Mouse (Mus musculus): ENCODE data around the gene Olfr1280. TPM values are rescaled to one million over a fixed set of nuclear protein-coding genes. Genes with fewer than 3 reads are reported as not detected.
"Not testable (repeated sequence)": the region's sequence is repeated elsewhere in the genome, so short reads cannot be mapped to it uniquely, and the experiment has no call there.

The Olfr1280 gene
- polyA plus RNA-seq (2015; fragmentation: Nextera tagmentation; extraction: Ambion mirVana) = not detected in 2 replicates

- Histone ChIP-seq H3K9me3 (replicated peaks) (no peaks in the 10 kb centered on the region), H3K36me3 (no peaks in the 10 kb centered on the region), H3K27ac (no peak within 1 kb of the TSS), H3K9ac (no peak within 1 kb of the TSS), H3K4me3 (no peak within 1 kb of the TSS), H3K4me1 (replicated peaks) (no peaks in the 10 kb centered on the region), H3K27me3 (no peaks in the 10 kb centered on the region), H3K4me2 (no peak within 1 kb of the TSS)
- ATAC-seq (replicated peaks; ENCODE audit: insufficient number of reproducible peaks, insufficient read depth, low FRiP score, low read depth) = no peak
Observed at GRCm38 (mm10) chr2:111313717-111314116, at the start of gene Olfr1280. Gene Olfr1280 (plus strand): TSS chr2:111314017.

GRCm38 (mm10) chr2:111274006-111274405 is 39.8 kb upstream of the Olfr1280 start, which contains the start of gene Olfr1277:
Gene Olfr1277 (minus strand): TSS chr2:111274106.
- no peak within 1 kb of the TSS for H3K27ac ChIP-seq
- H3K4me3 ChIP-seq = no peak within 1 kb of the TSS
- H3K9ac ChIP-seq = no peak within 1 kb of the TSS
- H3K9me3 ChIP-seq (replicated peaks) = no peaks in the 10 kb centered on the region
- H3K4me1 ChIP-seq (replicated peaks) = no peaks in the 10 kb centered on the region
- no peak within 1 kb of the TSS for H3K4me2 ChIP-seq
- no peak for ATAC-seq (replicated peaks; ENCODE audit: insufficient number of reproducible peaks, insufficient read depth, low FRiP score, low read depth)
- H3K36me3 ChIP-seq = no peaks in the 10 kb centered on the region
- WGBS = 74% methylated on average over 2 of the region's 2 CpGs
- no peaks in the 10 kb centered on the region for H3K27me3 ChIP-seq

- no peak for ATAC-seq (replicated peaks; ENCODE audit: insufficient number of reproducible peaks, insufficient read depth, low FRiP score, low read depth)
- H3K9me3 ChIP-seq (replicated peaks) = no peaks in the 10 kb centered on the region
- H3K9ac ChIP-seq = no peak within 1 kb of the TSS
Observed at GRCm38 (mm10) chr2:111289836-111290235, 24.0 kb upstream of the Olfr1280 start, which contains the start of gene Olfr1278. Gene Olfr1278 (plus strand): TSS chr2:111290136.

GRCm38 (mm10) chr2:111298541-111298940 is 15.3 kb upstream of the Olfr1280 start:
- Histone ChIP-seq H3K9me3 (replicated peaks) (no peaks in the 10 kb centered on the region), H3K4me1 (replicated peaks) (no peaks in the 10 kb centered on the region), H3K4me2 (no peak overlapping the region), H3K4me3 (no peak overlapping the region), H3K36me3 (no peaks in the 10 kb centered on the region), H3K27ac (no peak overlapping the region), H3K9ac (no peak overlapping the region), H3K27me3 (no peaks in the 10 kb centered on the region)
- ATAC-seq (replicated peaks; ENCODE audit: insufficient number of reproducible peaks, insufficient read depth, low FRiP score, low read depth) = no peak

More at GRCm38 (mm10) chr2:111289836-111290235, 24.0 kb upstream of the Olfr1280 start, which contains the start of gene Olfr1278:
- Histone ChIP-seq H3K27me3 (no peaks in the 10 kb centered on the region), H3K36me3 (no peaks in the 10 kb centered on the region), H3K4me3 (no peak within 1 kb of the TSS), H3K4me2 (no peak within 1 kb of the TSS), H3K4me1 (replicated peaks) (no peaks in the 10 kb centered on the region), H3K27ac (no peak within 1 kb of the TSS)

- H3K9me3 ChIP-seq (replicated peaks) = no peaks in the 10 kb centered on the region
- H3K36me3 ChIP-seq = no peaks in the 10 kb centered on the region
- no peak within 1 kb of the TSS for H3K9ac ChIP-seq
- no peaks in the 10 kb centered on the region for H3K27me3 ChIP-seq
- H3K4me3 ChIP-seq = no peak within 1 kb of the TSS
- ATAC-seq (replicated peaks; ENCODE audit: insufficient number of reproducible peaks, insufficient read depth, low FRiP score, low read depth) = no peak
- no peak within 1 kb of the TSS for H3K4me2 ChIP-seq
- no peaks in the 10 kb centered on the region for H3K4me1 ChIP-seq (replicated peaks)
- no peak within 1 kb of the TSS for H3K27ac ChIP-seq
Observed at GRCm38 (mm10) chr2:111300374-111300773, 13.4 kb upstream of the Olfr1280 start, which contains the start of gene Olfr1279. Gene Olfr1279 (plus strand): TSS chr2:111300635.

- Histone ChIP-seq H3K9ac (no peak within 1 kb of the TSS), H3K27me3 (no peaks in the 10 kb centered on the region), H3K4me1 (replicated peaks) (no peaks in the 10 kb centered on the region), H3K4me3 (no peak within 1 kb of the TSS), H3K4me2 (no peak within 1 kb of the TSS), H3K27ac (no peak within 1 kb of the TSS), H3K9me3 (replicated peaks) (no peaks in the 10 kb centered on the region), H3K36me3 (no peaks in the 10 kb centered on the region)
- no peak for ATAC-seq (replicated peaks; ENCODE audit: insufficient number of reproducible peaks, insufficient read depth, low FRiP score, low read depth)
- 60% methylated on average over 2 of the region's 2 CpGs for WGBS
Observed at GRCm38 (mm10) chr2:111326220-111326619, 12.4 kb downstream of the Olfr1280 start, which contains the start of gene Olfr1281. Gene Olfr1281 (plus strand): TSS chr2:111326520.

GRCm38 (mm10) chr2:111333721-111334120 is 19.9 kb downstream of the Olfr1280 start:
- not testable (repeated sequence) for H3K9me3 ChIP-seq (replicated peaks); H3K27ac ChIP-seq; H3K4me1 ChIP-seq (replicated peaks); H3K36me3 ChIP-seq; ATAC-seq (replicated peaks; ENCODE audit: insufficient number of reproducible peaks, insufficient read depth, low FRiP score, low read depth); H3K4me3 ChIP-seq; H3K9ac ChIP-seq; H3K27me3 ChIP-seq; H3K4me2 ChIP-seq
- 77% methylated on average over 5 of the region's 5 CpGs for WGBS

GRCm38 (mm10) chr2:111335976-111336375 is 22.2 kb downstream of the Olfr1280 start, which contains the start of gene Olfr1282:
Gene Olfr1282 (minus strand): TSS chr2:111336076.
- Histone ChIP-seq H3K4me2 (no peak within 1 kb of the TSS), H3K27ac (no peak within 1 kb of the TSS), H3K4me3 (no peak within 1 kb of the TSS), H3K4me1 (replicated peaks) (no peaks in the 10 kb centered on the region), H3K9ac (no peak within 1 kb of the TSS), H3K9me3 (replicated peaks) (no peaks in the 10 kb centered on the region), H3K27me3 (no peaks in the 10 kb centered on the region), H3K36me3 (no peaks in the 10 kb centered on the region)
- 52% methylated on average over 2 of the region's 2 CpGs for WGBS
- no peak for ATAC-seq (replicated peaks; ENCODE audit: insufficient number of reproducible peaks, insufficient read depth, low FRiP score, low read depth)

GRCm38 (mm10) chr2:111366490-111366889 is 52.7 kb downstream of the Olfr1280 start, which contains the start of gene Olfr1283:
Gene Olfr1283 (plus strand): TSS chr2:111366790.
- ATAC-seq (replicated peaks; ENCODE audit: insufficient number of reproducible peaks, insufficient read depth, low FRiP score, low read depth) = no peak
- Histone ChIP-seq H3K4me2 (no peak within 1 kb of the TSS), H3K4me3 (no peak within 1 kb of the TSS), H3K27me3 (no peaks in the 10 kb centered on the region), H3K27ac (no peak within 1 kb of the TSS), H3K36me3 (no peaks in the 10 kb centered on the region), H3K9ac (no peak within 1 kb of the TSS), H3K9me3 (replicated peaks) (no peaks in the 10 kb centered on the region), H3K4me1 (replicated peaks) (no peaks in the 10 kb centered on the region)
- WGBS = 59% methylated on average over 2 of the region's 2 CpGs

GRCm38 (mm10) chr2:111375222-111375621 is 61.4 kb downstream of the Olfr1280 start, which contains the start of gene Olfr1284:
Gene Olfr1284 (plus strand): TSS chr2:111375522.
- no peaks in the 10 kb centered on the region for H3K27me3 ChIP-seq
- 73% methylated on average over 1 of the region's 1 CpGs for WGBS
- no peak within 1 kb of the TSS for H3K9ac ChIP-seq
- no peaks in the 10 kb centered on the region for H3K9me3 ChIP-seq (replicated peaks)
- ATAC-seq (replicated peaks; ENCODE audit: insufficient number of reproducible peaks, insufficient read depth, low FRiP score, low read depth) = no peak
- no peak within 1 kb of the TSS for H3K27ac ChIP-seq
- no peaks in the 10 kb centered on the region for H3K36me3 ChIP-seq
- H3K4me3 ChIP-seq = no peak within 1 kb of the TSS
- no peak within 1 kb of the TSS for H3K4me2 ChIP-seq
- no peaks in the 10 kb centered on the region for H3K4me1 ChIP-seq (replicated peaks)

Measured in heart, embryonic 15.5 days (tissue).